Mouse (Mus musculus): ENCODE measurements around the gene Eef1g.

- no peak for TF ChIP-seq CTCF (IDR thresholded peaks at IDR 0.05; ENCODE audit: insufficient read depth, low read length)
- TF ChIP-seq POLR2A (IDR thresholded peaks at IDR 0.05; ENCODE audit: borderline replicate concordance, extremely low read depth, low read depth, low read length): no peak
Observed at GRCm38 (mm10) chr19:8985891-8986290, 19.1 kb downstream of the Eef1g start.
